Mouse (Mus musculus): ENCODE measurements around the gene Wdr6.

GRCm38 (mm10) chr9:108525400-108525799, 53.1 kb downstream of the Wdr6 start:
- TF ChIP-seq EP300 (IDR thresholded peaks at IDR 0.05; ENCODE audit: insufficient read depth, low read depth, low read length) (no peak), POLR2A (IDR thresholded peaks at IDR 0.05; ENCODE audit: insufficient read depth, low read depth, low read length) (no peak)
